Mouse (Mus musculus): ENCODE measurements around the gene Tex48. TPM values are rescaled to one million over a fixed set of nuclear protein-coding genes. Genes with fewer than 3 reads are reported as not detected.
A peak's percentile ranks its signal among the peaks of the same experiment; 100 is the strongest.

Gene Tex48
- total RNA-seq, 1 experiment from 2014 or later = not detected

- peak; percentile 33 for ATAC-seq (ENCODE audit: extremely low read depth, insufficient number of reproducible peaks, low FRiP score, poor library complexity, severe bottlenecking)
These were observed 63.7 kb downstream of the Tex48 start, which contains the start of gene Tmem268 for GRCm38 (mm10) chr4:63558407-63559081. Gene Tmem268 (plus strand): TSS chr4:63558781.

GRCm38 (mm10) chr4:63557124-63558059 lies 64.8 kb downstream of the Tex48 start:
- ATAC-seq (ENCODE audit: extremely low read depth, insufficient number of reproducible peaks, low FRiP score, poor library complexity, severe bottlenecking) = no peak

Other genes starting within 250 kb of the Tex48 start
- gene Akna, start 219.1 kb downstream of the Tex48 start, total RNA-seq (2017) = 186 and 189 TPM in 2 replicates
- 13.3 and 21.5 TPM in 2 replicates for gene Whrn, start 126.4 kb downstream of the Tex48 start, total RNA-seq (2017)
- gene Atp6v1g1, start 77.7 kb downstream of the Tex48 start, total RNA-seq (2017) = 150 and 174 TPM in 2 replicates
- 23.6 and 25.5 TPM in 2 replicates for gene Tmem268, start 63.6 kb downstream of the Tex48 start, total RNA-seq (2017)
- gene Gm11213, start 17.2 kb downstream of the Tex48 start, total RNA-seq (2017) = not detected in 2 replicates
- gene Gm11214, start 41.0 kb upstream of the Tex48 start, total RNA-seq (2017) = not detected in 2 replicates
- not detected in 2 replicates for gene Tnfsf15, start 122.7 kb upstream of the Tex48 start, total RNA-seq (2017)
- gene Tnfsf8, start 238.9 kb upstream of the Tex48 start, total RNA-seq (2017) = 3.0 and 3.8 TPM in 2 replicates